Mouse (Mus musculus) forebrain, postnatal 0 days (tissue): Measurements from ENCODE around the gene Skp2. TPM values are rescaled to one million over a fixed set of nuclear protein-coding genes. Genes with fewer than 3 reads are reported as not detected.

Experiments used
- ATAC-seq: fragments of 200-750 bp; cut with Nextera tagmentation; 2 replicates; pipeline ENCODE4 v1.8.0; 2017; ENCODE audit warnings: mild to moderate bottlenecking, moderate library complexity
- DNase-seq: peaks from one replicate; pipeline ENCODE4 v3.0.0-alpha.2; 2015
- H3K27ac ChIP-seq: fragments of 300-500 bp; sonication (generic); 2 replicates; pipeline ENCODE4 v1.5.1; 2014; ENCODE audit warnings: low read depth, mild to moderate bottlenecking, antibody characterized with exemption, low read length, moderate library complexity, mixed read lengths
- H3K27me3 ChIP-seq: fragments of 300-500 bp; sonication (generic); 2 replicates; pipeline ENCODE4 v1.6.1; 2014; ENCODE audit warnings: mild to moderate bottlenecking, low read length, mixed read lengths; ENCODE audit not compliant: insufficient read depth
- H3K36me3 ChIP-seq: fragments of 300-500 bp; sonication (generic); 2 replicates; pipeline ENCODE4 v1.6.1; 2014; ENCODE audit warnings: mild to moderate bottlenecking, moderate library complexity; ENCODE audit not compliant: insufficient read depth
- H3K4me1 ChIP-seq: fragments of 300-500 bp; sonication (generic); 2 replicates; pipeline ENCODE4 v1.6.1; 2014; ENCODE audit warnings: antibody characterized with exemption; ENCODE audit not compliant: insufficient read depth
- H3K4me2 ChIP-seq: fragments of 300-500 bp; sonication (generic); 2 replicates; pipeline ENCODE4 v1.6.1; 2014; ENCODE audit warnings: low read depth, mild to moderate bottlenecking, moderate library complexity
- H3K4me3 ChIP-seq: fragments of 300-500 bp; sonication (generic); 2 replicates; pipeline ENCODE4 v1.5.1; 2014; ENCODE audit warnings: low read depth, low read length, mixed read lengths
- H3K9ac ChIP-seq: fragments of 300-500 bp; sonication (generic); 2 replicates; pipeline ENCODE4 v1.6.1; 2014; ENCODE audit warnings: mild to moderate bottlenecking
- H3K9me3 ChIP-seq: fragments of 300-500 bp; sonication (generic); 2 replicates; pipeline ENCODE4 v1.6.1; 2016; ENCODE audit warnings: low read length
- CTCF ChIP-seq: sonication (generic); IDR thresholded peaks from 2 replicates; pipeline ENCODE4 v1.5.1; 2016; ENCODE audit warnings: antibody characterized with exemption, control low read depth, low read depth
- WGBS: fragments of 180-500 bp; shearing (Covaris S2); extraction: QIAGEN DNeasy Blood & Tissue Kit; methylation state at CpG from one replicate; pipeline ENCODE4 v1.1.7; 2014; 5-methylcytosine and 5-hydroxymethylcytosine counted together
- polyA plus RNA-seq: library from polyadenylated mRNA; unstranded; fragments of >200 nt; fragmentation: Nextera tagmentation; extraction: Ambion mirVana; gene quantifications from 2 replicates; pipeline ENCODE4 v1.2.1, GENCODE M21; 2015
- total RNA-seq: library from RNA; depleted of rRNA; stranded (reverse); fragments of >200 nt; gene quantifications from 2 replicates; pipeline ENCODE4 v1.2.3, GENCODE M21; 2014

Gene Skp2
- total and polyA plus RNA-seq, 2 experiments from 2014 or later = 9.5 to 11.0 TPM

GRCm38 (mm10) chr15:9162557-9163070 lies 7.4 kb upstream of the Skp2 start:
- no peaks in the 10 kb centered on the region for H3K9me3 ChIP-seq
- peaks cover 29% of the 10 kb centered on the region for H3K36me3 ChIP-seq
- H3K27me3 ChIP-seq = no peaks in the 10 kb centered on the region
- no peak for DNase-seq
- no peak for ATAC-seq
- no peak overlapping the region for H3K4me3 ChIP-seq
- H3K9ac ChIP-seq = no peak overlapping the region
- no peaks in the 10 kb centered on the region for H3K4me1 ChIP-seq
- H3K4me2 ChIP-seq = no peak overlapping the region
- WGBS = 39% methylated on average over 4 of the region's 4 CpGs
- no peak overlapping the region for H3K27ac ChIP-seq
- no peak for TF ChIP-seq CTCF

- 1% methylated on average over 36 of the region's 37 CpGs for whole genome bisulfite sequencing
- H3K36me3 ChIP-seq = peaks cover 12% of the 10 kb centered on the region; the same call in 1 of the 2 replicates
- TF ChIP-seq CTCF = no peak
- DNase-seq (peak; percentile 64), ATAC-seq (peak; percentile 68)
- H3K4me3 ChIP-seq = peak overlapping the region; percentile 93
- H3K9me3 ChIP-seq = no peaks in the 10 kb centered on the region
- H3K27ac ChIP-seq = peak overlapping the region; percentile 91
- H3K27me3 ChIP-seq = no peaks in the 10 kb centered on the region
- H3K9ac ChIP-seq = peak overlapping the region; percentile 90
- peak overlapping the region; percentile 81 for H3K4me2 ChIP-seq
- peaks cover 7% of the 10 kb centered on the region; the same call in 1 of the 2 replicates for H3K4me1 ChIP-seq
These were observed 14.5 kb downstream of the Skp2 start for GRCm38 (mm10) chr15:9140684-9141171.

GRCm38 (mm10) chr15:9140252-9140680 lies 15.0 kb downstream of the Skp2 start, which contains the start of gene Lmbrd2:
TSS of gene Lmbrd2 (plus strand) at chr15:9140550.
- Histone ChIP-seq H3K9ac (peak within 1 kb of the TSS; percentile 90), H3K27ac (peak within 1 kb of the TSS; percentile 91), H3K36me3 (peaks cover 13% of the 10 kb centered on the region), H3K4me2 (peak within 1 kb of the TSS; percentile 81), H3K4me1 (peaks cover 7% of the 10 kb centered on the region; the same call in 1 of the 2 replicates), H3K9me3 (no peaks in the 10 kb centered on the region), H3K4me3 (peak within 1 kb of the TSS; percentile 93), H3K27me3 (no peaks in the 10 kb centered on the region)
- 2% methylated on average over 34 of the region's 34 CpGs for WGBS
- ATAC-seq (peak; percentile 99), DNase-seq (peak; percentile 97)
- TF ChIP-seq CTCF = no peak

GRCm38 (mm10) chr15:9139447-9139846 lies 15.8 kb downstream of the Skp2 start:
- no peak for TF ChIP-seq CTCF
- no peak for ATAC-seq
- Histone ChIP-seq H3K9ac (peak overlapping the region; percentile 52), H3K27me3 (no peaks in the 10 kb centered on the region), H3K9me3 (no peaks in the 10 kb centered on the region), H3K4me1 (peaks cover 7% of the 10 kb centered on the region; the same call in 1 of the 2 replicates), H3K27ac (no peak overlapping the region), H3K4me2 (peak overlapping the region; percentile 60), H3K36me3 (peaks cover 17% of the 10 kb centered on the region), H3K4me3 (peak overlapping the region; percentile 93)
- DNase-seq = peak; percentile 8
- WGBS = 20% methylated on average over 10 of the region's 10 CpGs

- Histone ChIP-seq H3K9ac (no peak overlapping the region), H3K4me2 (no peak overlapping the region), H3K4me1 (peaks cover 7% of the 10 kb centered on the region; the same call in 1 of the 2 replicates), H3K36me3 (peaks cover 32% of the 10 kb centered on the region), H3K27ac (no peak overlapping the region), H3K4me3 (no peak overlapping the region), H3K27me3 (no peaks in the 10 kb centered on the region), H3K9me3 (no peaks in the 10 kb centered on the region)
- no peak for TF ChIP-seq CTCF
- 75% methylated on average over 6 of the region's 6 CpGs for WGBS
- no peak for DNase-seq
- no peak for ATAC-seq
These were observed 20.2 kb downstream of the Skp2 start for GRCm38 (mm10) chr15:9134891-9135507.

GRCm38 (mm10) chr15:9132693-9133443 lies 22.4 kb downstream of the Skp2 start:
- Histone ChIP-seq H3K27ac (peak overlapping the region; percentile 21; the same call in 1 of the 2 replicates), H3K9me3 (no peaks in the 10 kb centered on the region), H3K4me1 (no peaks in the 10 kb centered on the region), H3K9ac (no peak overlapping the region), H3K4me3 (no peak overlapping the region), H3K4me2 (no peak overlapping the region), H3K27me3 (no peaks in the 10 kb centered on the region), H3K36me3 (peaks cover 44% of the 10 kb centered on the region)
- DNase-seq (no peak), ATAC-seq (0 out of 2 replicates have a peak, but pooled peaks have one; percentile 21)
- no peak for TF ChIP-seq CTCF
- WGBS = 56% methylated on average over 13 of the region's 13 CpGs

GRCm38 (mm10) chr15:9131499-9131888 lies 23.7 kb downstream of the Skp2 start:
- DNase-seq (no peak), ATAC-seq (no peak)
- Histone ChIP-seq H3K36me3 (peaks cover 45% of the 10 kb centered on the region), H3K4me2 (no peak overlapping the region), H3K27me3 (no peaks in the 10 kb centered on the region), H3K9ac (no peak overlapping the region), H3K9me3 (no peaks in the 10 kb centered on the region), H3K27ac (no peak overlapping the region), H3K4me1 (no peaks in the 10 kb centered on the region), H3K4me3 (no peak overlapping the region)
- TF ChIP-seq CTCF = no peak
- WGBS = 88% methylated on average over 4 of the region's 4 CpGs
